ENCODE assay signal across 12 mouse cellular contexts in genomic region chr10:12884308-12884948, GRCm38 (mm10). TPM values are rescaled to one million over a fixed set of nuclear protein-coding genes. Genes with fewer than 3 reads are reported as not detected.
DNase-seq lines count a peak whose midpoint lies in the region; TF ChIP-seq lines count a peak whose summit lies in the region.
"Had no signal": no experiment of that assay in that cellular context is flagged by ENCODE, and none has a peak within 500 bp of the region (broad histone marks: within the 10 kb centered on the region; RNA-seq: fewer than 3 reads in every experiment).

No protein-coding gene starts in this region.

- TF ChIP-seq CTCF in lung, adult 2 months (IDR thresholded peaks at IDR 0.05; ENCODE audit: insufficient read depth, low read length): no peak
- TF ChIP-seq CTCF in brain, embryonic 14.5 days (IDR thresholded peaks at IDR 0.05; ENCODE audit: borderline replicate concordance, extremely low read depth, insufficient read depth, insufficient read length): no peak

- WGBS in lung, adult 2 months: 46% methylated on average over 8 of the region's 8 CpGs

- no peaks in the 10 kb centered on the region; the same call in 1 of the 2 replicates for H3K4me1 ChIP-seq in lung, adult 2 months (ENCODE audit: control insufficient read depth, insufficient read depth, low read length)

- H3K79me2 ChIP-seq in myocyte (ENCODE audit: control insufficient read depth, insufficient read depth): no peaks in the 10 kb centered on the region

- peak overlapping the region; percentile 27 for H3K4me2 ChIP-seq in myocyte (ENCODE audit: low read depth)
- H3K4me2 ChIP-seq: embryonic facial prominence, embryonic 12.5 days; heart, embryonic 15.5 days had no signal

- H3K27me3 ChIP-seq in myocyte (ENCODE audit: control insufficient read depth, insufficient read depth, insufficient read length): no peaks in the 10 kb centered on the region
- H3K27me3 ChIP-seq: embryonic facial prominence, embryonic 12.5 days; heart, embryonic 15.5 days had no signal

- no peak for TF ChIP-seq POLR2A in lung, adult 2 months (IDR thresholded peaks at IDR 0.05; ENCODE audit: borderline replicate concordance, extremely low read depth, low read depth, low read length)
- TF ChIP-seq POLR2A in brain, embryonic 14.5 days (IDR thresholded peaks at IDR 0.05; ENCODE audit: borderline replicate concordance, extremely low read depth, insufficient read depth, insufficient read length, poor library complexity, severe bottlenecking): no peak
- no peak for TF ChIP-seq POLR2A in myocyte (IDR thresholded peaks at IDR 0.05; ENCODE audit: insufficient read length, low read depth)

- no peak overlapping the region for H3ac ChIP-seq in myocyte (ENCODE audit: control insufficient read depth, insufficient read length)

- intact Hi-C loops in left cerebral cortex, postnatal 14 days (cut with DNase I): no loop called here

- H3K4me3 ChIP-seq in lung, adult 2 months (replicated peaks; ENCODE audit: extremely low read depth, low read depth, low read length): no peak overlapping the region
- H3K4me3 ChIP-seq in myocyte: no peak overlapping the region
- H3K4me3 ChIP-seq: embryonic facial prominence, embryonic 12.5 days; heart, embryonic 15.5 days had no signal

- peak; percentile 22 to 48 for DNase-seq in lung, adult 18-20 months
- no peak for DNase-seq in lung, adult 2 months
- DNase-seq in brain, embryonic 14.5 days (ENCODE audit: low read depth): peak; percentile 16
- DNase-seq in kidney, postnatal 10 days: peak; percentile 84
- no peak for DNase-seq in ovary, postnatal 14 days (ENCODE audit: low spot score)
- DNase-seq in left cerebral cortex, postnatal 14 days (ENCODE audit: low spot score in 2 of 2): no peak
- DNase-seq in cerebellum, postnatal 25 days: no peak
- DNase-seq: right cerebral cortex, postnatal 4 days had no signal

- no peaks in the 10 kb centered on the region for H3K36me3 ChIP-seq in myocyte (ENCODE audit: control insufficient read depth, insufficient read depth)
- H3K36me3 ChIP-seq: embryonic facial prominence, embryonic 12.5 days; G1E; heart, embryonic 15.5 days had no signal

TF ChIP-seq in myocyte, 11 proteins besides CTCF, POLR2A, EP300 and RAD21:
- TF ChIP-seq CEBPB (IDR thresholded peaks at IDR 0.05; ENCODE audit: insufficient read depth, poor library complexity, severe bottlenecking) (no peak), REST (IDR thresholded peaks at IDR 0.05; ENCODE audit: insufficient read depth, insufficient read length) (no peak), TCF3 (IDR thresholded peaks at IDR 0.05; ENCODE audit: insufficient read length, low read depth) (no peak), SRF (IDR thresholded peaks at IDR 0.05; ENCODE audit: control insufficient read depth, insufficient read length, low read depth) (no peak), USF1 (IDR thresholded peaks at IDR 0.05; ENCODE audit: low read depth) (no peak), MYOD1 (IDR thresholded peaks at IDR 0.05; ENCODE audit: control insufficient read depth in 1 of 3, insufficient read length in 2 of 3, low read depth in 2 of 3) (no peak), MYOG (IDR thresholded peaks at IDR 0.05; ENCODE audit: control insufficient read depth in 1 of 3, insufficient read depth in 1 of 3, insufficient read length in 2 of 3, low read depth in 2 of 3) (no peak), E2F4 (IDR thresholded peaks at IDR 0.05; ENCODE audit: insufficient read depth) (no peak), POLR2AphosphoS2 (IDR thresholded peaks at IDR 0.05; ENCODE audit: insufficient read length, low read depth) (no peak), TCF12 (IDR thresholded peaks at IDR 0.05; ENCODE audit: insufficient read depth, poor library complexity, severe bottlenecking) (no peak), MAX (IDR thresholded peaks at IDR 0.05; ENCODE audit: low read depth) (no peak)

RNA-seq across cellular contexts. Expression of gene Utrn, which starts 15.3 kb away (rescaled TPM):
- 47.7 and 59.1 TPM in 2 replicates for polyA plus RNA-seq in lung, adult 2 months (2012; rRNA removed)
- polyA plus RNA-seq in brain, embryonic 14.5 days (2012; rRNA removed): 7.8 and 14.5 TPM in 2 replicates
- 13.9 TPM for polyA plus RNA-seq in myocyte (2012; fragmentation: generic; extraction: Trizol)
- 10 to 100 TPM; 47.9 to 50.3 TPM for total RNA-seq in left cerebral cortex, postnatal 14 days (2021)

Comparison
In these comparisons a context has a peak if more than half of its experiments do, and no peak if none do; other contexts are left out.
1. DNase-seq: peak in lung, adult 18-20 months (2 of 2), brain, embryonic 14.5 days (single experiment) and kidney, postnatal 10 days (single experiment); none in lung, adult 2 months (single experiment), ovary, postnatal 14 days (single experiment), left cerebral cortex, postnatal 14 days (0 of 2) and cerebellum, postnatal 25 days (0 of 2).